Mouse (Mus musculus) thymus, postnatal 0 days (tissue): ENCODE data around the gene Ckb. TPM values are rescaled to one million over a fixed set of nuclear protein-coding genes. Genes with fewer than 3 reads are reported as not detected.

ENCODE experiments used
- polyA plus RNA-seq: library from polyadenylated mRNA; unstranded; fragments of >200 nt; fragmentation: Nextera tagmentation; extraction: Ambion mirVana; gene quantifications from 2 replicates; pipeline ENCODE4 v1.2.1, GENCODE M21; 2015

The Ckb gene
- polyA plus RNA-seq, 1 experiment from 2014 or later = 137 TPM

Other genes with a start within 250 kb of the Ckb start
- 9.0 and 9.1 TPM in 2 replicates for gene Tnfaip2, start 229.9 kb downstream of the Ckb start, polyA plus RNA-seq
- 20.6 and 21.1 TPM in 2 replicates for gene Gm266, start 186.5 kb downstream of the Ckb start, polyA plus RNA-seq
- gene Eif5, start 134.3 kb downstream of the Ckb start, polyA plus RNA-seq = 660 and 662 TPM in 2 replicates
- 25.5 and 35.1 TPM in 2 replicates for gene Mark3, start 97.8 kb downstream of the Ckb start, polyA plus RNA-seq
- 9.8 and 12.0 TPM in 2 replicates for gene Trmt61a, start 5.8 kb upstream of the Ckb start, polyA plus RNA-seq
- gene Bag5, start 40.9 kb upstream of the Ckb start, polyA plus RNA-seq = 50.7 and 54.1 TPM in 2 replicates
- gene Apopt1, start 40.9 kb upstream of the Ckb start, polyA plus RNA-seq = 60.1 and 66.6 TPM in 2 replicates
- gene Klc1, start 86.5 kb upstream of the Ckb start, polyA plus RNA-seq = 46.9 and 52.2 TPM in 2 replicates
- gene Xrcc3, start 141.5 kb upstream of the Ckb start, polyA plus RNA-seq = 5.0 and 5.7 TPM in 2 replicates
- 73.7 and 76.6 TPM in 2 replicates for gene Zfyve21, start 141.8 kb upstream of the Ckb start, polyA plus RNA-seq
- 17.0 and 18.3 TPM in 2 replicates for gene Ppp1r13b, start 235.8 kb upstream of the Ckb start, polyA plus RNA-seq